Mouse (Mus musculus) liver, embryonic 14.5 days (tissue): ENCODE data around the gene Npff. TPM values are rescaled to one million over a fixed set of nuclear protein-coding genes. Genes with fewer than 3 reads are reported as not detected.

ENCODE experiments used
- ATAC-seq: fragments of 200-750 bp; cut with Nextera tagmentation; 2 replicates; pipeline ENCODE4 v1.8.0; 2017; ENCODE audit warnings: moderate number of reproducible peaks, mild to moderate bottlenecking, moderate library complexity; ENCODE audit not compliant: insufficient read depth
- DNase-seq, 3 experiments: peaks; one replicate each; pipeline ENCODE4 v3.0.0-alpha.2; 2012 to 2013; ENCODE audit warnings: low read depth in 3 of 3, low spot score in 3 of 3
- H3K27ac ChIP-seq: fragments of 300-500 bp; sonication (generic); 2 replicates; pipeline ENCODE4 v1.5.1; 2014; ENCODE audit warnings: moderate library complexity, mild to moderate bottlenecking, control low read depth, inconsistent platforms
- H3K27me3 ChIP-seq: fragments of 300-500 bp; sonication (generic); 2 replicates; pipeline ENCODE4 v1.6.1; 2014; ENCODE audit warnings: mild to moderate bottlenecking, low read length, moderate library complexity; ENCODE audit not compliant: control insufficient read depth, insufficient read depth
- H3K36me3 ChIP-seq: fragments of 300-500 bp; sonication (generic); replicated peaks from 2 replicates; pipeline ENCODE4 v1.6.1; 2014; ENCODE audit warnings: low read depth; ENCODE audit not compliant: control insufficient read depth, insufficient read depth
- H3K4me1 ChIP-seq, 2 experiments: fragments of 200-500 bp in 1 of 2; fragments of 300-500 bp in 1 of 2; sonication (generic) in 1 of 2; replicated peaks; 2 replicates each; pipeline ENCODE4 v1.6.1; 2012 to 2014; ENCODE audit warnings: antibody characterized with exemption in 1 of 2, inconsistent platforms in 1 of 2, low read length in 1 of 2; ENCODE audit not compliant: control insufficient read depth in 2 of 2, insufficient read depth in 2 of 2
- H3K4me2 ChIP-seq: fragments of 300-500 bp; sonication (generic); 2 replicates; pipeline ENCODE4 v1.6.1; 2014; ENCODE audit warnings: low read depth, mild to moderate bottlenecking, control low read depth, moderate library complexity
- H3K4me3 ChIP-seq, 2 experiments: fragments of 200-500 bp in 1 of 2; fragments of 300-500 bp in 1 of 2; sonication (generic) in 1 of 2; 2 replicates each; pipeline ENCODE4 v1.5.1; 2012 to 2014; ENCODE audit warnings: low read depth in 2 of 2, low read length in 2 of 2, mild to moderate bottlenecking in 2 of 2, control low read depth in 1 of 2, inconsistent platforms in 1 of 2, moderate library complexity in 1 of 2; ENCODE audit not compliant: insufficient read depth in 1 of 2
- H3K9ac ChIP-seq: fragments of 300-500 bp; sonication (generic); replicated peaks from 2 replicates; pipeline ENCODE4 v1.6.1; 2014; ENCODE audit warnings: mild to moderate bottlenecking, control low read depth, moderate library complexity
- H3K9me3 ChIP-seq: fragments of 300-500 bp; sonication (generic); 2 replicates; pipeline ENCODE4 v1.6.1; 2016; ENCODE audit warnings: low read length, mixed read lengths; ENCODE audit not compliant: control insufficient read depth
- CTCF ChIP-seq: IDR thresholded peaks from 2 replicates; pipeline ENCODE4 v1.5.1; 2016; ENCODE audit warnings: antibody characterized with exemption, low read depth, control low read depth
- EP300 ChIP-seq: IDR thresholded peaks from 2 replicates; pipeline ENCODE4 v1.6.1; 2016; ENCODE audit warnings: antibody characterized with exemption, low read depth
- WGBS: fragments of 180-500 bp; shearing (Covaris S2); extraction: QIAGEN DNeasy Blood & Tissue Kit; methylation state at CpG from one replicate; pipeline ENCODE4 v1.1.7; 2014; ENCODE audit not compliant: insufficient replicate concordance; 5-methylcytosine and 5-hydroxymethylcytosine counted together
- polyA plus RNA-seq, 2 experiments: library from polyadenylated mRNA; depleted of rRNA in 1 of 2; stranded (reverse) in 1 of 2; unstranded in 1 of 2; fragments of >200 nt; fragmentation: Nextera tagmentation in 1 of 2; extraction: Ambion mirVana in 1 of 2; gene quantifications; 2 replicates each; pipeline versions ENCODE4 v1.2.1 to v1.2.3; 2012 to 2014

The Npff gene
- polyA plus RNA-seq, 2 experiments, result 0.19 to 1.2 TPM

- no peaks in the 10 kb centered on the region for H3K9me3 ChIP-seq
- H3K4me1 ChIP-seq, result no peaks in the 10 kb centered on the region
- H3K4me3 ChIP-seq, result no peak overlapping the region
- no peak overlapping the region for H3K4me2 ChIP-seq
- no peak overlapping the region for H3K27ac ChIP-seq
- H3K36me3 ChIP-seq, result peaks cover 7% of the 10 kb centered on the region
- no peak overlapping the region for H3K9ac ChIP-seq
- ATAC-seq (no peak), DNase-seq (no peak)
- WGBS, result 79% methylated on average over 3 of the region's 3 CpGs
- H3K27me3 ChIP-seq, result no peaks in the 10 kb centered on the region
- no peak for TF ChIP-seq EP300
- no peak for TF ChIP-seq CTCF
Measured at GRCm38 (mm10) chr15:102546677-102547427, 22.1 kb upstream of the Npff start.

GRCm38 (mm10) chr15:102546246-102546645, 21.5 kb upstream of the Npff start:
- H3K36me3 ChIP-seq, result peaks cover 8% of the 10 kb centered on the region
- no peak for TF ChIP-seq CTCF
- no peak for TF ChIP-seq EP300
- no peak overlapping the region for H3K4me3 ChIP-seq
- no peak overlapping the region for H3K27ac ChIP-seq
- no peak overlapping the region for H3K9ac ChIP-seq
- ATAC-seq (no peak), DNase-seq (no peak)
- no peak overlapping the region for H3K4me2 ChIP-seq
- no peaks in the 10 kb centered on the region for H3K4me1 ChIP-seq
- WGBS, result 69% methylated on average over 3 of the region's 3 CpGs
- H3K27me3 ChIP-seq, result no peaks in the 10 kb centered on the region
- no peaks in the 10 kb centered on the region for H3K9me3 ChIP-seq

GRCm38 (mm10) chr15:102544801-102545200, 20.1 kb upstream of the Npff start:
- DNase-seq (no peak), ATAC-seq (no peak)
- H3K27me3 ChIP-seq, result no peaks in the 10 kb centered on the region
- WGBS, result 78% methylated on average over 4 of the region's 4 CpGs
- H3K9me3 ChIP-seq, result no peaks in the 10 kb centered on the region
- H3K4me1 ChIP-seq, result no peaks in the 10 kb centered on the region
- H3K36me3 ChIP-seq, result peaks cover 12% of the 10 kb centered on the region
- H3K4me3 ChIP-seq, result no peak overlapping the region
- TF ChIP-seq EP300 (no peak), CTCF (no peak)
- no peak overlapping the region for H3K4me2 ChIP-seq
- no peak overlapping the region for H3K9ac ChIP-seq
- H3K27ac ChIP-seq, result no peak overlapping the region

GRCm38 (mm10) chr15:102533926-102534325, 9.2 kb upstream of the Npff start:
- H3K9ac ChIP-seq, result no peak overlapping the region
- H3K4me3 ChIP-seq, result no peak overlapping the region
- TF ChIP-seq EP300 (no peak), CTCF (no peak)
- peaks cover 16% of the 10 kb centered on the region for H3K36me3 ChIP-seq
- H3K9me3 ChIP-seq, result no peaks in the 10 kb centered on the region
- no peaks in the 10 kb centered on the region for H3K4me1 ChIP-seq
- no peaks in the 10 kb centered on the region for H3K27me3 ChIP-seq
- WGBS, result 79% methylated on average over 7 of the region's 7 CpGs
- no peak for ATAC-seq
- no peak for DNase-seq
- no peak overlapping the region for H3K27ac ChIP-seq
- H3K4me2 ChIP-seq, result no peak overlapping the region

- peaks cover 10% of the 10 kb centered on the region for H3K36me3 ChIP-seq
Measured at GRCm38 (mm10) chr15:102532106-102532900, 7.6 kb upstream of the Npff start.

More at GRCm38 (mm10) chr15:102532106-102532900, 7.6 kb upstream of the Npff start:
- no peaks in the 10 kb centered on the region for H3K9me3 ChIP-seq
- H3K4me2 ChIP-seq, result no peak overlapping the region
- ATAC-seq (no peak), DNase-seq (no peak)
- no peaks in the 10 kb centered on the region for H3K4me1 ChIP-seq
- 79% methylated on average over 3 of the region's 3 CpGs for WGBS
- TF ChIP-seq EP300 (no peak), CTCF (no peak)
- no peak overlapping the region for H3K4me3 ChIP-seq
- H3K27me3 ChIP-seq, result no peaks in the 10 kb centered on the region
- no peak overlapping the region for H3K27ac ChIP-seq
- no peak overlapping the region for H3K9ac ChIP-seq
